Mouse (Mus musculus) thymus, postnatal 0 days (tissue): ENCODE measurements at regions not wholly inside any gene's neighbourhood (a gene's known extent, or its start where the extent isn't known, plus 50 kb on each side); places are given as distances from the start of the nearest gene placed in this dataset.
"Not testable (repeated sequence)": the region's sequence is repeated elsewhere in the genome, so short reads cannot be mapped to it uniquely, and the experiment has no call there.

Source experiments
- DNase-seq: peaks from one replicate; pipeline ENCODE4 v3.0.0-alpha.2; 2015; ENCODE audit warnings: low spot score

- peak; percentile 73 for DNase-seq
These were observed 69.3 kb downstream of the Btg1 start for GRCm38 (mm10) chr10:96685991-96686601.

DNA sequence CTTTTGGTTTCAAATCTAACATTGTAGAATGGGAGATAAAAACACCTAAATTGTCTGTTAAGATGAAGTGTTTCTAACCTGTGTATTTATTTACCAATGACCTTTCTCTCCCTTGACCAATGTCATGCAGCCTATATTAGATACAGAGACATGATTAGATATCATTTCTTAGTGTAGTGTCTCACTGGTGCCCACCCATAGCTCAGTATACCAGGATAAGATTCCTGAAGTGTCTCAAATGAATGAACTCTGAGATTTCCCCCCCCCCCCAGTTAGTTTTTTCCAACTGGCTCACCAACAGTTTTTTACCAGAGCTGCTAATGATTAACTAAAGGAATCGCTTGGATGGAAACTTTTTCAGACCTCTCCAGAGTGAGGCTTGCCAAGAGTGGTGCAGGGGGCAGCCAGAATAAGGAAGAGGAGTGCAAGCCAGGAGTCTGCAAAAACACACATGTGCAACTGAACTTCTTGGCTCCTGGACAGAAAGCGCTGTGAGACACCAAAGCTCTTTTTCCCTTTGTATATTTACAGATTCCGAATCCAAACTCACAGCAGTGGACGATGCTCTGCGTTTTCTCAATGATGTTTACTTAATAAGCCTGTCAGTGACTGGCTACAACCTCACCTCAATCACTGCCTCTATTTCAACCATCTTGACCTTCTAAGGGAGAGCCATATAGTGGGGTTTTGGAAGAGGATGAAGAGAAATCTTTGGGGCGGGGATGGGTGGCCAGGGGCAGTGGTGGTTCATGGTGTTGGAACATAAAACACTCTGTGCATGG lies 70.0 kb downstream of the Btg1 start:
- DNase-seq = no peak

- DNase-seq = no peak
These were observed 70.6 kb downstream of the Btg1 start for GRCm38 (mm10) chr10:96687441-96687772.

GRCm38 (mm10) chr10:96689976-96690867 lies 73.4 kb downstream of the Btg1 start:
- DNase-seq = no peak

GRCm38 (mm10) chr10:96690868-96691302 lies 74.1 kb downstream of the Btg1 start:
- peak; percentile 79 for DNase-seq

- no peak for DNase-seq
These were observed 74.6 kb downstream of the Btg1 start for GRCm38 (mm10) chr10:96691319-96691870.

GRCm38 (mm10) chr10:96692821-96693220 lies 76.0 kb downstream of the Btg1 start:
- no peak for DNase-seq

DNA sequence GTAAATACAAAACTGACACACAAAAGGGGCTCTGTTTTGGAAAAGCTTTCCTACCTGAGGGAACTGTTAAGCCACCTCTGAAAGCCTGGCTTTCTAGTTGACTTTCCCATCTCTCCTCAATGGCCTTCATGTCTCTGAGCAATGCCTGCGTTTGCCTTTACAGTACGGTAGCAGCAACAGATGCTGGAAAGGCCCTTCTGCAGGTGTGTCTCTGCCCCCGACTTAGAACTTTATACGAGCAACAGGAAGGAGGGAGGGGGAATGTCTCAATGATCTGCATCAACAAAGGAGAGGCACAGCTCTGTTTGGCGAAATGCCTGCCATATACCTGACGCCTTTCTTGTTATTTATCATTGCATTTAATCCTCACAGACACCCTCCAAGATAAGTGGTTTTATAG lies 77.0 kb downstream of the Btg1 start:
- DNase-seq = peak; percentile 83

DNA sequence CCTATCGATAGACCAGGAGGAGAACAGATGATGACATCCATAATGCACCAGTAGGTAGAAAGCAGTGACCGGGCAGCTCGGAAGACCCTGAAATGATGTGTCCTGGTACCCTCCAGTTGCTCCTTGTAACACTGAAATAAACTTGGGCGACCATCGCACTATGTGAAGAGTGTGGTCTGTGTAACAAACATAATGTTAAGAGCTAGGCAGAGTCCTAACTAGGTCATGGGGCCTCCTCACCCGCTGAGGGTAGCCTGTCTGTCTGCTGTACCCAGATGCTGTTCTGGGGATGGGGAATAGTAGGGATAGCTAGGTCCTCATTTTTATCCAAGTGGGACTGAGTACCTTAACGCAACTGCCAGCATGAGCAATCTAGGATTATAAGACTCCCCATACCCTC lies 79.8 kb downstream of the Btg1 start:
- peak; percentile 52 for DNase-seq

- peak; percentile 81 for DNase-seq
These were observed 81.0 kb downstream of the Btg1 start for GRCm38 (mm10) chr10:96697781-96698180.

DNA sequence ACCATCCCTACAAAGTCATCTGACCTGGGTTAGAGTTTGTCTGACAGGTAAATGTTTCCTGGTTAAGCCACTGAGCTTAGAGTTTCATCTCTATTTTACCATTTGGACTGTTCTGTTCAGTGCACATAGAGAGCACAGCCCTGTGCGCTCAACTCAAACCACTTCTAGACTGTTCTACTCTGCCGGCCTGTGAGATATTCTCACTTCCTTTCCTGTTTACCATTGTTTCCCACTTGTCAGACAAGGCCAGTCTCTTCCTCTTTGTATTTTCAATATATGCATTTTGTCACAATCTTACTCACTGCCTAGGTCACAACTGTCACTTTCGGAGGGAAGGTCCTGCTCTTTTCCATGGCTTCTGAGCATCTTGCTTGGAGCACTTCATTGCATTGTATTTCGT lies 89.8 kb downstream of the Btg1 start:
- DNase-seq = no peak

GRCm38 (mm10) chr10:96708471-96708870 lies 91.7 kb downstream of the Btg1 start:
- DNase-seq = no peak

DNA sequence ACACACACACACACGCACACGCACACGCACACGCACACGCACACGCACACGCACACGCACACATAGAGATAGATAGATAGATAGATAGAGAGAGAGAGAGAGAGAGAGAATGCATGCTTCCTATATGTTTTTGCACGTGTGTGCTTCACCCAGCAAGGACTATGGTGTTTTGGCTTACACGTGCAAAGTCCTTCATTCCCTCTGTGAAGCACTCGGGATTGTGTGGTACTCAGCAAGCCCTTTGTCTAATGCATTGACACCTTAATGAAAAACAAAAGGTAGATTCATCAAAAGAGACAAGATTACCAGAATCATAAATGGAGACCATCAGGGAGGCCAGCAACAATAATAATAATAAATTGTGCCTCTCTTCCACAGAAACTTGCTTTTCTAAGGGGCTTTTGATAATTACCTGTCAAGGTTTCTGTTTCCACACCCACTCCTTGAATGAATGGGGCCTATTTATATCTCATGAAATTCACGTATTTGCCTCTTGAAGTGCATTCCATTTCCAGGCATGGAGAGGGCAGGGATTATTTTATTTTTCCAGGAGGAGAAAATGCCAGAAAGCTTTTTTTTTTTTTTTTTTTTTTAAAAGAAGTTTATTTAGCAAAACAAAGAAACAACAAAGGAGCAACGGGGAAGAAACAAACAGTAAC lies 93.0 kb downstream of the Btg1 start:
- DNase-seq = no peak

DNA sequence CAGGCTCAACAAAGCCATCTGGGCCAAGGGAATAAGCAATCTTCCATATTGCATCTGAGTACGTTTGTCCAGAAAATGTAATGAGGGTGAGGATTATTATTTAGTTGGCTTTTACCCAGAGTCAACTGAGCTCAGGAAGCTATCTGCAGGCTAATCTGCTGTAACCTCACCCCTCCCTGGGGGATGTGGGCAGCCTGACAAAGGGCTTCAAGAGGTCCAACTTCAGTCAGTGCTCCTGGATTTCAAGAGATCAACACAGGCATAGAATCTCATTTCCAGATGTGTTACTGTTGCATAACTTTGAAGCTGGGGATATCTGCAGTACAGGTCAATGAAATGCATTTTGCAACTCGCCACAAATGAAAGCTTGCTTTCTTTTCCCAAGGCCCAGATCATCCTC lies 95.2 kb downstream of the Btg1 start:
- DNase-seq = no peak

- DNase-seq = no peak
These were observed 97.9 kb downstream of the Btg1 start for GRCm38 (mm10) chr10:96714702-96715101.

DNA sequence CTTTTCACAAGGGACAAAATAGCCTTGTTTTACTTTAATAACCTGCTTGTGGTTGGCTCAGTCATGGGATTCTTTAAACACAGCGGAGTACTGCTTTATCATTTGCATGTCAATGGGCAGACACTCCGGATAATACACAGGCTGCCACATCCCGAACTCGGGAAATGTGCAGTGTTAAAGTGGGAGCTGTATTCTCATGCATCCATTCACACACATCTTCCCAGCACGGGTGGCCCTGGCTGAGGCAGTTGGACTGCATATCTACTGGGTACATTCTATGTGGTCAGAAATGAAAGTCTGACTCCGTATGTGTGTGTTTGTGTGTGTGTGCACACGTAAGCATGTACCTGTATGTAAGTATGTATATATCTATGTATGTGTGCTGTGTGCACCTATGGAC lies 100.5 kb downstream of the Btg1 start:
- DNase-seq = no peak

DNA sequence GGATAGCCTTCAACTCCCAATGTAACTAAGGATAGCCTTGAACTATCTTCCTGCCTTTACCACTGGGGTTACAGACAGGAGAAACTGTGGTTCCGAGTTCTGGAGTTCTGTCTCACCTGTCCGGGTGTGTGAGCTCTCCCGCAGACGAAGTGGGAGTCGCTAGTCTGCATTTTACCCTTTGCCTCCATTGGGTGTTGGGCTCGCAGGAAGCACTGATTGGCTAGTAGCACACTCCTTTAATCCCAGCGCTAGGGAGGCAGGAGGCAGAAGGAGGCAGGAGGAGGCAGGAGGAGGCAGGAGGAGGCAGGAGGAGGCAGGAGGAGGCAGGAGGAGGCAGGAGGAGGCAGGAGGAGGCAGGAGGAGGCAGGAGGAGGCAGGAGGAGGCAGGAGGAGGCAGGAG lies 101.9 kb downstream of the Btg1 start:
- DNase-seq = not testable (repeated sequence)

- DNase-seq = no peak
These were observed 103.5 kb downstream of the Btg1 start for GRCm38 (mm10) chr10:96720281-96720711.

DNA sequence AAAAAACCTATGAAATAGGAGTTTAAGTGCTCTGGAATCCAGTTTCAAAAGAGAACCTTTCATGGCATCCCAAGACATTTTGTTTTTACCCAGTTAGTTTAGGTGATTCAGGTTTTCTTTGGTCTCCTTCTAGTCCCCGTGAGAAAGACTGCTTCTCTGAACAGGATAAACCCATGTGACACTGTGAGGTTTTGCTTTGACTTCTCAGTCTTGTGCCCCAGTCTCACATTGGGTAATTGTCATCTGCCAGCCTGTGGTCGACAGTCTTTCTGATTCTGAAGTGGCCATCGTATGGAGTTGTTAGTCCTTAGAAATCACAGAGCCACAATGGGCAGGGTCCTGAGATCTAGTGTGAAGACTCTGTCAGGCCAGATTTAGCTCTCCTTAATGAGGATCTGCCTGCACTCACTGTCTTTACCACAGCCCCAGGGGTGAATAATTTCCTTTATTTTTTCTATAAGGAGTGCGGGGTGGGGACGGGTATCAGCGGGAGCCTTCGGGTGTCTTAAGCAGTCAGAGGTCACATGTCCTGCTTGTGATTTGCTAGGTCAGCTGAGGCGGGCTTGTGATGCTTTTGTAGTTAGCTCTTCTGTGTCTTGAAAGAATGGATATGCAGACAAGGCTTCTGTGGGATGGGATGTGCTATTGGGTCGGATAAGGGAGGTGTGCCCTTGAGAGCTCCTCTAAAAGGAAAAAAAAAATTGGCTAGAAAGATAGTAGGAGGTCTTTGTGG lies 104.3 kb downstream of the Btg1 start:
- peak; percentile 55 for DNase-seq

DNA sequence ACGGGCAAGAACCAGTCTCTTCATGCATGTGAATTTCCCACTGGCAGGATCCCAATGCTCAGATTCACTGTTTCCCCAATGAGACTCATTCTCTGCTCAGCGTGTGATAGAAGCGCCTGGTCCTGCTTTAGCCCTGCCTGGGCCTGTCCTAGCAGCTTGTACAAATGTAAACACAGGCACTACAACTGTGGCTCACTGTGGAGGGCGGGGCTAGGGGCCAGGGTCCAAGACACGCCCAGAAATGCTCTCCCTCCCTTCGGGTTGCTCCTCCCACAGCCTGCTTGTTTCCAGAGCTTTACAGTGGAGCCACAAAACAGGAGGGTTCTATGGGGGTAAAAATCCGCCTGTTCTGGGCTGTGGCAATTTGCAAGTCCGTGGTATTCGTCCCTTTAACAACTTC lies 105.7 kb downstream of the Btg1 start:
- DNase-seq = peak; percentile 80

DNA sequence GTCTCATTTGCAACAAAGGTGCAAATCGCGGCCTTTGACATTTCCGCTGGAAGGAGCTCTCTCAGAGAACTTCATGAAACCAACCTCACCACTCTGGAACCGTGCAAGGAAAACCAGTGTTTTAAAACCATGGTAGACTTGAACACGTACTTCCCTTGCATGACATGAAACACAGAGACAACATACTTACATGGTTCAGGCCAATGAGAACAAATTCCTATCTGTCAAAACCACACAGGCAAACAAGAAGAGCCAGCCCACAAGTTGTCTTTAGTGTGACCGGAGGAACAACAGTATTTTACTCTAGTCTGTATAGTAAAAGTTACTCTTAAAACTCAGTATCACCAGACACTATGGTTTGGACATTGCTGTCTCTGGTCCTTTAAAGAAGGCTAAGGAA lies 106.3 kb downstream of the Btg1 start:
- no peak for DNase-seq
